Mouse (Mus musculus) granulocyte monocyte progenitor cell, adult 5-6 weeks (primary cell): ENCODE measurements at regions not wholly inside any gene's neighbourhood (a gene's known extent, or its start where the extent isn't known, plus 50 kb on each side); places are given as distances from the start of the nearest gene placed in this dataset.

Experiments used
- ATAC-seq: replicated peaks from 2 replicates; pipeline ENCODE4 v1.8.0; 2016; ENCODE audit warnings: mild to moderate bottlenecking, moderate TSS enrichment, inconsistent platforms; ENCODE audit not compliant: poor library complexity, severe bottlenecking

GRCm38 (mm10) chr13:5204143-5204542, 595.2 kb upstream of the Akr1e1 start:
- ATAC-seq: no peak

GRCm38 (mm10) chr13:5211659-5212058, 602.7 kb upstream of the Akr1e1 start:
- no peak for ATAC-seq

GRCm38 (mm10) chr13:5229476-5229875, 620.5 kb upstream of the Akr1e1 start:
- ATAC-seq: no peak

GRCm38 (mm10) chr13:5234232-5234631, 625.3 kb upstream of the Akr1e1 start:
- no peak for ATAC-seq

- ATAC-seq: no peak
Measured at GRCm38 (mm10) chr13:5235391-5235790, 625.9 kb upstream of the Klf6 start.

- ATAC-seq: no peak
Measured at GRCm38 (mm10) chr13:5240541-5240940, 620.7 kb upstream of the Klf6 start.

GRCm38 (mm10) chr13:5242782-5243181, 618.5 kb upstream of the Klf6 start:
- no peak for ATAC-seq

GRCm38 (mm10) chr13:5248671-5249391, 612.5 kb upstream of the Klf6 start:
- ATAC-seq: no peak

GRCm38 (mm10) chr13:5257891-5258660, 603.2 kb upstream of the Klf6 start:
- no peak for ATAC-seq

GRCm38 (mm10) chr13:5259760-5260159, 601.5 kb upstream of the Klf6 start:
- ATAC-seq: no peak

GRCm38 (mm10) chr13:5272506-5273192, 588.6 kb upstream of the Klf6 start:
- no peak for ATAC-seq

GRCm38 (mm10) chr13:5276564-5276963, 584.7 kb upstream of the Klf6 start:
- no peak for ATAC-seq

- no peak for ATAC-seq
Measured at GRCm38 (mm10) chr13:5289753-5290449, 571.4 kb upstream of the Klf6 start.

GRCm38 (mm10) chr13:5302141-5302540, 559.1 kb upstream of the Klf6 start:
- no peak for ATAC-seq

GRCm38 (mm10) chr13:5306688-5307087, 554.6 kb upstream of the Klf6 start:
- ATAC-seq: no peak

- no peak for ATAC-seq
Measured at GRCm38 (mm10) chr13:5313297-5313696, 548.0 kb upstream of the Klf6 start.

GRCm38 (mm10) chr13:5315011-5315410, 546.3 kb upstream of the Klf6 start:
- no peak for ATAC-seq

- ATAC-seq: no peak
Measured at GRCm38 (mm10) chr13:5317941-5318856, 543.1 kb upstream of the Klf6 start.

GRCm38 (mm10) chr13:5345712-5346111, 515.6 kb upstream of the Klf6 start:
- ATAC-seq: no peak
